Mouse (Mus musculus): Measurements from ENCODE around the gene Bbc3.
A peak's percentile ranks its signal among the peaks of the same experiment; 100 is the strongest.

The Bbc3 gene

DNA sequence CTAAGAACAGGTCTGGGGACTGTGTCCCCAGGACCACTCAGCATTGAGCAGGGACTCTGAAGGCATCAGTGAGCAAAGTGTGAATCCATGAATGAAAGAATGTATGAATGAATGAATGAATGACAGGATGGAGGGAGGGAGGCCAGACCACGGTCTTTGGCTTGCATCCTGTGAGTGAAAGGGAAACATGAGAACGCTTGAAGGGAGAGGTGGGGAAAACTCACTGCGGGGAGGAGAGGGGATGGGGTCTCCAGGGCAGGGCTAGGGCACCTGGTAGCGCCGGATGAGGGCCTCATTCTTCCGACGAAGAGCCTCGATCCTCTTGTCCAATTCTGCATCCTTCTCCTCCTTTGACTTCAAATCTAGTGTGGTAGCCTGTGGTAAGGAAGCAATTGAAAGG is 24.2 kb upstream of the Bbc3 start:
- no peaks in the 10 kb centered on the region; the same call in 1 of the 2 replicates for H3K27me3 ChIP-seq (ENCODE audit: control insufficient read depth, insufficient read depth, low read length, poor library complexity, severe bottlenecking)
- peaks cover 9% of the 10 kb centered on the region; the same call in 1 of the 2 replicates for H3K36me3 ChIP-seq (ENCODE audit: control insufficient read depth, insufficient read depth, low read length, poor library complexity, severe bottlenecking)
- no peak for DNase-seq (ENCODE audit: low read depth, low spot score)

DNA sequence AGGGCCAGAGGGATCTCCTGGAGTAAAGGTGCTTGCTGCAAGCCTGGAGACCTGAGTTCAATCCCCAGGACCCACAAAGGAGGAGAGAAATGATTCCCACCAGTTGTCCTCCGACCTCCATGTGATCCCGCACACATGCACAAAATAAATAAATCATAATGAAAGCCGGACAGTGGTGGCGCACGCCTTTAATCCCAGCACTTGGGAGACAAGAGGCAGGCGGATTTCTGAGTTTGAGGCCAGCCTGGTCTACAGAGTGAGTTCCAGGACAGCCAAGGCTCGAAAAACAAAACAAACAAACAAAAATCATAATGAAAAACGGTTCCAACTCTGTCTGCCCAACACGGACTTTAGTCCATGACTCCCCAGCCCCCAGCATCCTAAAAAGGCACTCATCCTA is 23.3 kb upstream of the Bbc3 start:
- Histone ChIP-seq H3K27me3 (ENCODE audit: control insufficient read depth, insufficient read depth, low read length, poor library complexity, severe bottlenecking) (no peaks in the 10 kb centered on the region; the same call in 1 of the 2 replicates), H3K36me3 (ENCODE audit: control insufficient read depth, insufficient read depth, low read length, poor library complexity, severe bottlenecking) (peaks cover 7% of the 10 kb centered on the region; the same call in 1 of the 2 replicates)
- no peak for DNase-seq (ENCODE audit: low read depth, low spot score)

DNA sequence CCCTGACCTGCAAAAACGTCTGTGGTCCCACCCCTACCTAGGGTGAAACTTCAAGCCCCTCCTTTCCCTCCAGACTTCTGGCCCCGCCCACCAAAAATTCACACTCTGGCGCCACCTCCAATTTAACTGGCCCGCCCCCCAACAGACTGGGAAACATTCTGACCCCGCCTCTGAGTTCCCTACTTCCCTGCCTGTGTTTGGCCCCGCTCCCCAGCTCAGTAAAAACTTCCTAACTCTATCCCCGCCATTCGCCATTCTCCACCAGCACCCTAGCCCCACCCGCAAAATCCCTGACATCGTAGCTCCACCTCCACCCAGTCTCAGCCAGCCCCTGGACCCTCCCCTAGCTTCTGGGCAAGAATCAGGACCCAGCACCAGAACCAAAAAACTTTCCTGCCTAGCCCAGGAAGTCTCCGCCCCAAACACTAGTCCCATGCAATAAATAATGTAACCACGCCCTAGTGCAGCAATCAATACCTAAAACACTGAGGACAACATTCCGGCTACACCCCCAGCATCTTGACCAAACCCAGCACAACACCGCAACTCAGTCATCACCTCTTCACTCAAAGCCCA is 22.7 kb upstream of the Bbc3 start:
- Histone ChIP-seq H3K27me3 (ENCODE audit: control insufficient read depth, insufficient read depth, low read length, poor library complexity, severe bottlenecking) (no peaks in the 10 kb centered on the region; the same call in 1 of the 2 replicates), H3K36me3 (ENCODE audit: control insufficient read depth, insufficient read depth, low read length, poor library complexity, severe bottlenecking) (peaks cover 7% of the 10 kb centered on the region; the same call in 1 of the 2 replicates)
- peak; percentile 66 for DNase-seq (ENCODE audit: low read depth, low spot score)

DNA sequence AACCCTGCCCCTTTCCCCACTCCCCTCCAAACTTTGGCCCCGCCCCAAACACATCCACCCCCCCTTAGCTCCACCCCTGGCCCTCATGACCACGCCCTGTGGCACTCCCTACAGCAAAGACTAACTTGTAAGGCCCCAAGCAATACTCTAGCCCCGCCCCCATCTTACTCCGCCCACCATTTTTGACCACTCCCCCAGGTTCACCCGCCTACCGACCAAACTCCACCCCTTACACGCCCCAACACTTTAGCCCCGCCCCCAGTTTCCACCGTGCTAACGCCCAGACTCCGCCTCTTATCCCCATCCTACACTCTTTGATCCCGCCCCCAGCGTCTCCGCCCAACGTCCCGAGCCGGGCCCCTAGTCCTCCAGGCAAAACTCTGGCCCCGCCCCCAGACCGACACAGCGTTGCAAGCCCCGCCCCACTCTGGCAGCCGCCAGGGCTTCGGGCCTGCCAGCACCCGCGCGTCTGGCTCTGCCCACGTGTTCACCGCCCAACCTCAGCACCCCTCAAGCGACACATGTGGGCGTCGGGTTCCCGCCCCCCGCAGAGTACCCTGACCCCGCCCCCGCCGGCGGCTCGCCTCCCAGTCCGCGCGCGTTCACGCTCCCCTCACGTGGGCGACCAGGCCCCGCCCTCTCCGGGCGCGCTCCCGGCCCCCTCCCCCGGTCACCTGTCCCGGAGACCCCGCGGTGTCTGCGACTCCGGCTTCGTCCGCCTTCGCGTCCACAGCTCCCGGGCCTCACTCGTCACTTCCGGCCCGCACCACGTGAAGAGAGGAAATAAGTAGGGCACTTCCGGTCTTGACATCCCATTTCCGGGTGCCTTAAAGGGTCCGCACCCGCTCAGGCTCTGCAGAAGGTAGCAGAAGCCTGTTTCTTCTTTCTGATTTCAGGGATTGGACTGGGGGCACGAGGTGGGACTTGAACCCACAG is 21.9 kb upstream of the Bbc3 start, which contains the start of gene Ccdc9:
Ccdc9 (minus strand) TSS at position 770 of the 936 bp plus-strand sequence.
- peak; percentile 99 for DNase-seq (ENCODE audit: low read depth, low spot score)
- H3K27me3 ChIP-seq (ENCODE audit: control insufficient read depth, insufficient read depth, low read length, poor library complexity, severe bottlenecking) = no peaks in the 10 kb centered on the region; the same call in 1 of the 2 replicates
- H3K36me3 ChIP-seq (ENCODE audit: control insufficient read depth, insufficient read depth, low read length, poor library complexity, severe bottlenecking) = peaks cover 5% of the 10 kb centered on the region; the same call in 1 of the 2 replicates

DNA sequence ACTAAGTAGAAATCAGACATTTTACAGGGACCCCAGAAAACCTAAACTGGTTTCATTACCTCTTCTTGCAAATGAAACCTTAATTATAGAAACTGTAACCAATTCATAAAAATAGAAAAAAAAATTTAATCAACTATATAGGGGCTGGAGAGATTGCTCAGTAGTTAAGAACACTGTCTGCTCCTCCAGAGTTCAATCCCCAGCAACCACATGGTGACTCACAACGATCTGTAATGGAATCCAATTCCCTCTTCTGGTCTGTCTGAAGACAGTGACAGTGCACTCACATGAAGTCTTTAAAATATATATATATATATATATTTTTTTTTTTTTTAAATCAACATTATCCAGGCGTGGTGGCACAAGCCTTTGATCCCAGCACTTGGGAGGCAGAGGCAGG is 21.2 kb upstream of the Bbc3 start:
- no peaks in the 10 kb centered on the region; the same call in 1 of the 2 replicates for H3K27me3 ChIP-seq (ENCODE audit: control insufficient read depth, insufficient read depth, low read length, poor library complexity, severe bottlenecking)
- H3K36me3 ChIP-seq (ENCODE audit: control insufficient read depth, insufficient read depth, low read length, poor library complexity, severe bottlenecking) = peaks cover 4% of the 10 kb centered on the region; the same call in 1 of the 2 replicates
- no peak for DNase-seq (ENCODE audit: low read depth, low spot score)

DNA sequence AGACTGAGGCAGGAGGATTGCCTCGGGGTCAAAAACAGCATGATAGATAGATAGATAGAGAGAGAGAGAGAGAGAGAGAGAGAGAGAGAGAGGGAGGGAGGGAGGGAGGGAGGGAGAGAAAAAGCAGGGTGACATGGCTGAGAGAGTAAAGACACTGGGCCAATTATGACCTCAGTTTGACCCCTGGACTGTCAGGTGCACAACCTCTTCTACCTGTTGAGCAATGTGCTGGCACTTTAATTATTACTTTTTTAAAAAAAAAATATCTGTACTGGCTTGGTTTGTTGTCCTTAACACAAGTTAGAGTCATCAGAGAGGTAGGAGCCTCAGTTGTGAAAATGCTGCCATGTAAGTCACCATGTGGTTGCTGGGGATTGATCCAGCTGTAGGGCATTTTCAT is 20.4 kb upstream of the Bbc3 start:
- Histone ChIP-seq H3K36me3 (ENCODE audit: control insufficient read depth, insufficient read depth, low read length, poor library complexity, severe bottlenecking) (peaks cover 2% of the 10 kb centered on the region; the same call in 1 of the 2 replicates), H3K27me3 (ENCODE audit: control insufficient read depth, insufficient read depth, low read length, poor library complexity, severe bottlenecking) (no peaks in the 10 kb centered on the region)
- no peak for DNase-seq (ENCODE audit: low read depth, low spot score)

DNA sequence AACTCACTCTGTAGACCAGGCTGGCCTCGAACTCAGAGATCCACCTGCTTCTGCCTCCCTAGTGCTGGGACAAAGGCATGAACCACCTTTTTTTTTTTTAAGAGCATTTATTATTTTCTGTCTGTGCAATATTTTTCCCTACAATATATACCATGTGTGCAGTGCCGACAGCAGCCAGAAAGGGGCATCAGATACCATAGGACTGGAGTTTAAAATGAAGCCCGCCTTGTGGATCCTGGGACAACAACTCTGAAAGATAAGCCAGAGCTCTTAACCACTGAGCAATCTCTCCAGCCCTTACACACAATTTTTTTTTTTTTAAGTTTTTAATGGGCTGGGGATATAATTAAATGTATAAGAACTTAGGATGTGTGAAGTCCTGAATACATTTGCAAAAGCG is 13.8 kb upstream of the Bbc3 start:
- Histone ChIP-seq H3K36me3 (ENCODE audit: control insufficient read depth, insufficient read depth, low read length, poor library complexity, severe bottlenecking) (no peaks in the 10 kb centered on the region), H3K27me3 (ENCODE audit: control insufficient read depth, insufficient read depth, low read length, poor library complexity, severe bottlenecking) (no peaks in the 10 kb centered on the region)
- DNase-seq (ENCODE audit: low read depth, low spot score) = peak; percentile 72

DNA sequence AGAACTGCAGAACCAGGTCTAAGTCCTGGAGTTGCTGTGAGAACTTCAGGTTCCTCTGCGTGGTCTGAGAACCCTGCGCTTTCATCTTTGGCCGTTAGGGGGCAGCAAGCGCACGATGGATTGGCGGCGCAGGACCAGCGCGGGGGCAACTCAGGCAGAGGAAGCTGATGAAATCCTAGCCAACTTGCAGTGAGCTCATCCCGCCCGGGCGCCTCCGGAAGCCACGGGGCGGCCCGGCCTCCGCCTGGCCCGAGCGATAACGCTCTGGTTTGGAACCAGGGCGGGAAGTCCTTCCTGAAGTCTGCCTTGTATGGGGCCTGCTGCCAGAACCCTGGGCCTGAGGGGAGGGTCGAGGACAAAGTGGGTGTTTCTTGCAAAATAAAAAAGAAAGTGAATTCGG is 13.4 kb upstream of the Bbc3 start:
- DNase-seq (ENCODE audit: low read depth, low spot score) = peak; percentile 96
- H3K27me3 ChIP-seq (ENCODE audit: control insufficient read depth, insufficient read depth, low read length, poor library complexity, severe bottlenecking) = no peaks in the 10 kb centered on the region
- no peaks in the 10 kb centered on the region for H3K36me3 ChIP-seq (ENCODE audit: control insufficient read depth, insufficient read depth, low read length, poor library complexity, severe bottlenecking)

DNA sequence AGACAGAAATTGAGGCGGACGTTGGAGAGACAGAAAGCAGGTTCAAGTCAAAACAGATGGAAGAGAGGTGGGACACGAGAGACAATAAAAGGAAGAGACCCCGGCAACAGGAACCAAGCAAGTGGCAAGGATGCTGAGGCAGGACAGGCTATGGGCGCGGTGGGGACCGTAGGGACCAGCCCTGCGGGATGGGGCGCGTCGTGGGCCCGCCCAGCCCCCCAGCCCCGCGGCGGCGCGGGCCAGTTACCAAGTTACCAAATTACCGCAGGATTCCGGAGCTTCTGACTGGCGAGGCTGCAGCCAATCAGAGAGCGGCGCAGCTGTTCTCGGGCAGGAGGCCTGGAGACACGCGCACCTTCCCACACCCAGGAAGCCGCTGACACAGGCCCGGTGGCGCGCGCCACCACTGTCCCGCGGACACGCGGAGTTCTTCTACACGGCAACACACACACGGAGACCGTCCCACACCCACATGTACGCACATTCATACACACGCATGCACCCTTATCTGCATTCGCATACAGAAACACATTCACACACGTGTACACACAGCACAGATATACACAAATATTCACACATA is 12.8 kb upstream of the Bbc3 start:
- peak; percentile 88 for DNase-seq (ENCODE audit: low read depth, low spot score)
- Histone ChIP-seq H3K36me3 (ENCODE audit: control insufficient read depth, insufficient read depth, low read length, poor library complexity, severe bottlenecking) (no peaks in the 10 kb centered on the region), H3K27me3 (ENCODE audit: control insufficient read depth, insufficient read depth, low read length, poor library complexity, severe bottlenecking) (no peaks in the 10 kb centered on the region)

DNA sequence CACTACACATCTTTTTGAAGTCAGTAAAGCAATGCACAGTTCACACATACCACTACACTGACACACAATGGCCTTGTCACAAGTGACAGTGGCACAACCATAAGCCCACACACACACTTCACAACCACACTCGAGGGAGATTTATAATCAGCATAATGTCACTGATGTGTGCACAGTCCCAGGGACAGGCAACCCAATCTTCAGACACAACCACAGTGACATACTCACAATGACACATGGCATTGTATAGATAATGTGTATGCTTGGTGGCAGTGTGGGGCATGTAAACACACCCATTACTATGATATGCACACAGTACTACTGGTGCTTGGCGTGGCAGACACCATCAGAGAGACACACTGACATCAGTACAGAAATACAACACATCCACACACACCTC is 12.0 kb upstream of the Bbc3 start:
- DNase-seq (ENCODE audit: low read depth, low spot score) = no peak
- Histone ChIP-seq H3K27me3 (ENCODE audit: control insufficient read depth, insufficient read depth, low read length, poor library complexity, severe bottlenecking) (no peaks in the 10 kb centered on the region), H3K36me3 (ENCODE audit: control insufficient read depth, insufficient read depth, low read length, poor library complexity, severe bottlenecking) (no peaks in the 10 kb centered on the region)

DNA sequence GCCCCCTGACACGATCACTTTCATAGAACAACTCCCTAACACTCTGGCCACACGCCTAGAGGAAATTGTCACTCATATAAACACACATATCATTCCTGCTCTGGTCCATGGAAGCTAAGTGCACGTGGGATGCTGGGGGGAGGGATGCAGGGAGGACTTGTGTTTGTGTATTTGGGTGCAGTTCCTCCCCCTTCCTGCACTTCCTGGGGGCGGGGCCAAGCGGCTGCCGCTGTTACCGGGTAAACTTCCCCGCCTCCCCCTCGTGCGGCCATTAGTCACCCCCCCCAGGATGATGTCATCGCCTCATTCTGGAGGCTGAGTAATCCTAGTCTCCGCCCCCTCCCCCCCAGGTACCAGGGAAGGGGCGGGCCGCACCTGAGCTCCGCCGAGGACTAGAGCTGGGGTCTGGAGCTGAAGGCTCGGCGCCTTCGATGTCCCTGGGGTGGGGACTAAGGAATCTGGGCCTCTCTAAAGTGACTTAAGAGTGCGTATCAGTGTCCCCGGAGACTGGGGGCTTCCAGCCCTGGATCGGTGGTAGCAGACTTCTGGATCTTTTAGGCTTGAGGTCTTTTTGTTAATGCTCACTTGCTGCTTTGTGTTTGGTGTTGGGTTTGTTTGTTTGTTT is 11.3 kb upstream of the Bbc3 start:
- Histone ChIP-seq H3K27me3 (ENCODE audit: control insufficient read depth, insufficient read depth, low read length, poor library complexity, severe bottlenecking) (no peaks in the 10 kb centered on the region), H3K36me3 (ENCODE audit: control insufficient read depth, insufficient read depth, low read length, poor library complexity, severe bottlenecking) (no peaks in the 10 kb centered on the region)
- DNase-seq (ENCODE audit: low read depth, low spot score) = peak; percentile 96

DNA sequence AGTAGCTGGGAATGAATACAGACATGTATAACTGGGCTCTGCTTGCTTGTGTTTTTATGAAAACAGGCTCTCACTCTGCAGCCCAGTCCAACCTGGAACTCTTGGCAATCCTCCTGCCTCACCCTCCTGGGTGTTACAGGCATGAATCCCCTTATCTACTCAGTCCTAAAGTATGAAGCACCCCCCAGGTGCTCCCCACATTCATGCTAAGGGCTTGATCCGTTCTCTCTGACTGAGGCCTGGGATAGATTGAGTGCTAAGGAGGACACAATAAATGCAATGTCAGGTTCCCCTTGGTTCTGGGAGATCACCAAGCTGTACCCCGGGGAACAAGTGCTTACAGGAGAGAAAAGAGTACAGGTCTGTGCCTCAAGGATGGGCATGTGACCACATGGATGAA is 10.6 kb upstream of the Bbc3 start:
- Histone ChIP-seq H3K36me3 (ENCODE audit: control insufficient read depth, insufficient read depth, low read length, poor library complexity, severe bottlenecking) (no peaks in the 10 kb centered on the region), H3K27me3 (ENCODE audit: control insufficient read depth, insufficient read depth, low read length, poor library complexity, severe bottlenecking) (no peaks in the 10 kb centered on the region)
- DNase-seq (ENCODE audit: low read depth, low spot score) = no peak

DNA sequence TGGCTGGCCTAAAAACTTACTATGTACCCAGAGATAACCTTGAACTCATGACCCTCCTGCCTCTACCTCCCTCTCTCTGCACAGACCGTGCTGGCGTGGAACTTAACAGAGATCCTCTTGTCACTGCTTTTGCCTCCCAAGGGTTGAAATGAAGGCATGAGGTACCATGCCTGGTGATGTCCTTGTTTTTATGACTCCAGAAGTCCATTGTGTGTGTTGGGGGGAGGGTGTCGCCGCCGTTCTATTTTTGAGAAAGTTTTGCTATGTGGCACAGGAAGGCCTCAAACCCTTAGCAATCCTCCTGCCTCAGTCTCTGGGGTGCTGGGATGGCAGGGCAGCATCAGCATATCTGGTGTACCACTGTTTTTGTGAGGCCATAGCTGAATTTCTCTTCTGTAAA is 9.3 kb upstream of the Bbc3 start:
- no peaks in the 10 kb centered on the region for H3K36me3 ChIP-seq (ENCODE audit: control insufficient read depth, insufficient read depth, low read length, poor library complexity, severe bottlenecking)
- no peak for DNase-seq (ENCODE audit: low read depth, low spot score)
- no peaks in the 10 kb centered on the region for H3K27me3 ChIP-seq (ENCODE audit: control insufficient read depth, insufficient read depth, low read length, poor library complexity, severe bottlenecking)

DNA sequence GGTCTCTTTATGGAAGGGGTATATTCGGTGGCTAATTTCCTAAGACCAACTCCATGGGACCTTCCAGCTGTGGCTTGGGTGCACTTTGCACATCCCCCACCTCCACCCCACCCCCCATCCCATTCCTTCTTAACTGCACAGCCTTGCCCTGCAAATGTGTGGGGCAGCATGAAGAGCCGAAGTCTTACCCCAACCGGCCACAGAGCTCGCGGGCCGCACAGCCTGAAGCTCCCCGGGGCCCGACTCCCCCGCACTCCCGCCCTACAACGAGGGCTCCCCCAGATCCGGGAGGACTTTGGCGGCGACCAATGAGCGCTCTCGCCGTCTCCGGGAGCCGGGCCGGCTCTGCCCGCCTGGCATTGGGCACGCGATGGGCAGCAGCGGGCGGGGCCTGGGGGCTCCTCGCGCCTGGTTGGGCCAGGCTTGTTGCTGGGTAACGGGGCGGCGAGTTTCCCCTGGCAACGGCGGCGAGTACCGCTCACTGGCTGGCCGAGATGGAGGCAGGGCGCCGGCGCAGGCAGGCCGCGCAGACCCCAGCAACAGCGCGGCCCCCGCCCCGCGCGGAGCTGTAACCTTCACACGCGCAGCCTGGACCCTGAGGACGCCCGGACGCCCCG is 8.7 kb upstream of the Bbc3 start:
- peak; percentile 86 for DNase-seq (ENCODE audit: low read depth, low spot score)
- Histone ChIP-seq H3K36me3 (ENCODE audit: control insufficient read depth, insufficient read depth, low read length, poor library complexity, severe bottlenecking) (no peaks in the 10 kb centered on the region), H3K27me3 (ENCODE audit: control insufficient read depth, insufficient read depth, low read length, poor library complexity, severe bottlenecking) (no peaks in the 10 kb centered on the region)
